Comparison of ENCODE assay signal across 8 mouse cellular contexts in the genomic region with DNA sequence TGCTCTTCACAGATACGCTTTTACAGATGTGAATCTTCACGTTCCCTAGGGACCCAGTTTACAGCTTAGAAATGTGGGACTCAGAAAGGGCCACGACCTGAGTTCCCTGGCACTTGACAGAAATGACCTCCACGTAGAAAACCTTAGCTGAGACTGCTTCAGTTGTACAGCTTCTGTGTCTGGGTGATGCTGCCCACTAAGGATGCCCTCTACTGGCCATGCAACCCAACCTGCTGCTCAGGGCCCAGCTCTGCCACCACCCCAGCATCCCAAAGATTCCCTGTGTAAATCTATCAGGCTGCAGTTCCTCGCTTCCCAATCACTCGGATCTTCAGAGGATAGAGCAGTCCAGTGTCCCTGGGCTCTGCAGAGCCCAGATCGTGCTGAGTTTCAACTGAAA.
DNase-seq lines count a peak whose midpoint lies in the region; ATAC-seq and TF ChIP-seq lines count a peak whose summit lies in the region.

No protein-coding gene starts in this region.

- no peaks in the 10 kb centered on the region for H3K27me3 ChIP-seq in embryonic facial prominence, embryonic 11.5 days (ENCODE audit: control insufficient read depth, insufficient read depth, low read length)
- H3K27me3 ChIP-seq in embryonic facial prominence, embryonic 10.5 days (replicated peaks; ENCODE audit: low read depth, poor library complexity, severe bottlenecking) = no peaks in the 10 kb centered on the region
- H3K27me3 ChIP-seq in hindbrain, postnatal 0 days (ENCODE audit: insufficient read depth, low read length) = no peaks in the 10 kb centered on the region

- 70% methylated on average over 7 of the region's 7 CpGs for whole genome bisulfite sequencing in embryonic facial prominence, embryonic 11.5 days
- 69% methylated on average over 7 of the region's 7 CpGs for WGBS in embryonic facial prominence, embryonic 10.5 days
- WGBS in hindbrain, postnatal 0 days = 66% methylated on average over 7 of the region's 7 CpGs

- no peak overlapping the region for H3K4me3 ChIP-seq in embryonic facial prominence, embryonic 11.5 days (ENCODE audit: low read depth, low read length)
- H3K4me3 ChIP-seq in embryonic facial prominence, embryonic 10.5 days = no peak overlapping the region
- no peak overlapping the region for H3K4me3 ChIP-seq in left cerebral cortex, adult 2 months
- no peak overlapping the region for H3K4me3 ChIP-seq in hindbrain, postnatal 0 days (ENCODE audit: low read length)

- no peak for ATAC-seq in embryonic facial prominence, embryonic 11.5 days (replicated peaks; ENCODE audit: insufficient number of reproducible peaks, low FRiP score, low TSS enrichment, low read depth)
- ATAC-seq in hindbrain, postnatal 0 days = 0 out of 2 replicates have a peak, but pooled peaks have one; percentile 59
- no peak for ATAC-seq in erythroblast, adult 5-6 weeks (replicated peaks; ENCODE audit: low FRiP score, poor library complexity, severe bottlenecking)
- no peak for ATAC-seq in inflammation-experienced regulatory T-cells, adult 6 months

- intact Hi-C loops in left cerebral cortex, adult 2 months (cut with DNase I) = loop anchor here (5.0 kb wide), 1 partner anchor 79 kb away; no protein-coding TSS in a partner anchor

- H3K36me3 ChIP-seq in embryonic facial prominence, embryonic 11.5 days (replicated peaks; ENCODE audit: control insufficient read depth, insufficient read depth, low read depth, low read length) = no peaks in the 10 kb centered on the region
- peaks cover 7% of the 10 kb centered on the region; the same call in 1 of the 2 replicates for H3K36me3 ChIP-seq in embryonic facial prominence, embryonic 10.5 days (replicated peaks)
- H3K36me3 ChIP-seq in hindbrain, postnatal 0 days (ENCODE audit: insufficient read depth, low read length) = no peaks in the 10 kb centered on the region

- H3K4me1 ChIP-seq in embryonic facial prominence, embryonic 11.5 days (ENCODE audit: control insufficient read depth, insufficient read depth, low read length) = no peaks in the 10 kb centered on the region
- H3K4me1 ChIP-seq in embryonic facial prominence, embryonic 10.5 days = peaks cover 26% of the 10 kb centered on the region
- peaks cover 12% of the 10 kb centered on the region; the same call in 1 of the 2 replicates for H3K4me1 ChIP-seq in hindbrain, postnatal 0 days (ENCODE audit: insufficient read depth, low read length)

- H3K4me2 ChIP-seq in embryonic facial prominence, embryonic 11.5 days (ENCODE audit: low read depth, low read length) = no peak overlapping the region
- H3K4me2 ChIP-seq in hindbrain, postnatal 0 days (ENCODE audit: low read depth, low read length) = no peak overlapping the region

- DNase-seq in embryonic facial prominence, embryonic 11.5 days (ENCODE audit: low spot score) = peak; percentile 20
- DNase-seq in embryonic facial prominence, embryonic 10.5 days (ENCODE audit: low spot score) = no peak
- DNase-seq in left cerebral cortex, adult 2 months (ENCODE audit: extremely low spot score in 1 of 2, low spot score in 2 of 2) = no peak
- no peak for DNase-seq in left cerebral cortex, adult 8-10 months (ENCODE audit: low spot score in 2 of 2)
- DNase-seq in adrenal gland, postnatal 25 days = peak; percentile 41
- peak; percentile 46 for DNase-seq in hindbrain, postnatal 0 days (ENCODE audit: low spot score)

- no peak overlapping the region for H3K27ac ChIP-seq in embryonic facial prominence, embryonic 11.5 days (replicated peaks; ENCODE audit: low read depth, low read length)
- H3K27ac ChIP-seq in embryonic facial prominence, embryonic 10.5 days (replicated peaks) = no peak overlapping the region
- no peak overlapping the region for H3K27ac ChIP-seq in left cerebral cortex, adult 2 months
- H3K27ac ChIP-seq in hindbrain, postnatal 0 days = no peak overlapping the region

- H3K9ac ChIP-seq in embryonic facial prominence, embryonic 11.5 days (replicated peaks; ENCODE audit: low read length) = no peak overlapping the region
- H3K9ac ChIP-seq in hindbrain, postnatal 0 days (replicated peaks; ENCODE audit: low read length) = no peak overlapping the region

- no peaks in the 10 kb centered on the region for H3K9me3 ChIP-seq in embryonic facial prominence, embryonic 11.5 days (replicated peaks; ENCODE audit: control insufficient read depth, low read length)
- no peaks in the 10 kb centered on the region for H3K9me3 ChIP-seq in embryonic facial prominence, embryonic 10.5 days
- no peaks in the 10 kb centered on the region for H3K9me3 ChIP-seq in hindbrain, postnatal 0 days (ENCODE audit: low read length)

- TF ChIP-seq CTCF in left cerebral cortex, adult 2 months (IDR thresholded peaks at IDR 0.05) = peak; percentile 59
- TF ChIP-seq CTCF in hindbrain, postnatal 0 days (IDR thresholded peaks at IDR 0.05; ENCODE audit: low read depth) = peak; percentile 71

Comparison
In these comparisons a context has a peak if more than half of its experiments do, and no peak if none do; other contexts are left out.
1. DNase-seq: peak in embryonic facial prominence, embryonic 11.5 days (single experiment), adrenal gland, postnatal 25 days (single experiment) and hindbrain, postnatal 0 days (single experiment); none in embryonic facial prominence, embryonic 10.5 days (single experiment), left cerebral cortex, adult 2 months (0 of 2) and left cerebral cortex, adult 8-10 months (0 of 2).